ENCODE assay signal across 8 mouse cellular contexts in genomic region chr4:139352832-139353231, GRCm38 (mm10). TPM values are rescaled to one million over a fixed set of nuclear protein-coding genes. Genes with fewer than 3 reads are reported as not detected.
DNase-seq lines count a peak whose midpoint lies in the region; ATAC-seq lines count a peak whose summit lies in the region.

No protein-coding gene starts in this region.

- peak overlapping the region; percentile 94 for H3K4me2 ChIP-seq in forebrain, embryonic 12.5 days
- peak overlapping the region; percentile 99 for H3K4me2 ChIP-seq in liver, embryonic 15.5 days

- 0 out of 2 replicates have a peak, but pooled peaks have one; percentile 19 for ATAC-seq in frontal cortex, adult (ENCODE audit: low TSS enrichment)
- ATAC-seq in forebrain, embryonic 12.5 days (ENCODE audit: low FRiP score): peak; percentile 14; the same call in 1 of the 2 replicates
- ATAC-seq in liver, embryonic 15.5 days (ENCODE audit: insufficient read depth): peak; percentile 43

- H3K9ac ChIP-seq in forebrain, embryonic 12.5 days: peak overlapping the region; percentile 79
- peak overlapping the region; percentile 84 for H3K9ac ChIP-seq in liver, embryonic 15.5 days

- peak overlapping the region; percentile 86 for H3K4me3 ChIP-seq in forebrain, embryonic 12.5 days (replicated peaks)
- H3K4me3 ChIP-seq in liver, embryonic 15.5 days (replicated peaks): peak overlapping the region; percentile 83

- H3K36me3 ChIP-seq in forebrain, embryonic 12.5 days (replicated peaks): peaks cover 47% of the 10 kb centered on the region
- H3K36me3 ChIP-seq in liver, embryonic 15.5 days (replicated peaks): peaks cover 62% of the 10 kb centered on the region

- under 1% methylated on average over 7 of the region's 7 CpGs for WGBS in forebrain, embryonic 12.5 days
- under 1% methylated on average over 7 of the region's 7 CpGs for WGBS in liver, embryonic 15.5 days (ENCODE audit: insufficient replicate concordance)

- H3K9me3 ChIP-seq in forebrain, embryonic 12.5 days: no peaks in the 10 kb centered on the region
- no peaks in the 10 kb centered on the region for H3K9me3 ChIP-seq in liver, embryonic 15.5 days (replicated peaks)

- peaks cover 25% of the 10 kb centered on the region for H3K4me1 ChIP-seq in forebrain, embryonic 12.5 days
- peaks cover 41% of the 10 kb centered on the region for H3K4me1 ChIP-seq in liver, embryonic 15.5 days (replicated peaks)

- DNase-seq in frontal cortex, postnatal 10 days (ENCODE audit: low spot score in 2 of 2): no peak
- peak; percentile 36 for DNase-seq in 416B (ENCODE audit: low read depth)
- no peak for DNase-seq in ovary, postnatal 14 days (ENCODE audit: low spot score)
- DNase-seq in layer of hippocampus, postnatal 14 days (ENCODE audit: low spot score in 2 of 2): no peak
- no peak for DNase-seq in cerebellum, adult 11 months

- H3K27me3 ChIP-seq in forebrain, embryonic 12.5 days: no peaks in the 10 kb centered on the region
- no peaks in the 10 kb centered on the region for H3K27me3 ChIP-seq in liver, embryonic 15.5 days

- H3K27ac ChIP-seq in forebrain, embryonic 12.5 days: peak overlapping the region; percentile 97; the same call in 1 of the 2 replicates
- peak overlapping the region; percentile 95 for H3K27ac ChIP-seq in liver, embryonic 15.5 days (replicated peaks)

RNA-seq across cellular contexts. Expression of gene Ubr4, which starts 0.4 kb away (rescaled TPM):
- 76.0 and 81.5 TPM in 2 replicates for polyA plus RNA-seq in forebrain, embryonic 12.5 days (2016; fragmentation: Nextera tagmentation; extraction: Ambion mirVana)
- 39.5 and 49.1 TPM in 2 replicates for polyA plus RNA-seq in liver, embryonic 15.5 days (2015; fragmentation: Nextera tagmentation; extraction: Ambion mirVana)
- 100 to 1,000 TPM; 154 to 171 TPM for total RNA-seq in layer of hippocampus, postnatal 14 days (2021)

RNA-seq across cellular contexts. Expression of gene Emc1, which starts 0.4 kb away (rescaled TPM):
- 34.9 and 35.6 TPM in 2 replicates for polyA plus RNA-seq in forebrain, embryonic 12.5 days (2016; fragmentation: Nextera tagmentation; extraction: Ambion mirVana)
- 13.5 and 13.9 TPM in 2 replicates for polyA plus RNA-seq in liver, embryonic 15.5 days (2015; fragmentation: Nextera tagmentation; extraction: Ambion mirVana)
- 10 to 100 TPM; 83.6 to 88.6 TPM for total RNA-seq in layer of hippocampus, postnatal 14 days (2021)

RNA-seq across cellular contexts. Expression of gene Mrto4, which starts 0.5 kb away (rescaled TPM):
- polyA plus RNA-seq in forebrain, embryonic 12.5 days (2016; fragmentation: Nextera tagmentation; extraction: Ambion mirVana): 113 and 126 TPM in 2 replicates
- 78.7 and 83.7 TPM in 2 replicates for polyA plus RNA-seq in liver, embryonic 15.5 days (2015; fragmentation: Nextera tagmentation; extraction: Ambion mirVana)
- total RNA-seq in layer of hippocampus, postnatal 14 days (2021): 10 to 100 TPM; 45.7 to 48.2 TPM

RNA-seq across cellular contexts. Expression of gene Akr7a5, which starts 42.3 kb away (rescaled TPM):
- 70.7 and 78.1 TPM in 2 replicates for polyA plus RNA-seq in forebrain, embryonic 12.5 days (2016; fragmentation: Nextera tagmentation; extraction: Ambion mirVana)
- 48.3 and 57.1 TPM in 2 replicates for polyA plus RNA-seq in liver, embryonic 15.5 days (2015; fragmentation: Nextera tagmentation; extraction: Ambion mirVana)
- total RNA-seq in layer of hippocampus, postnatal 14 days (2021): 10 to 100 TPM; 28.2 to 29.7 TPM

RNA-seq across cellular contexts. Expression of gene Pqlc2, which starts 42.3 kb away (rescaled TPM):
- 11.6 and 12.5 TPM in 2 replicates for polyA plus RNA-seq in forebrain, embryonic 12.5 days (2016; fragmentation: Nextera tagmentation; extraction: Ambion mirVana)
- polyA plus RNA-seq in liver, embryonic 15.5 days (2015; fragmentation: Nextera tagmentation; extraction: Ambion mirVana): 12.7 and 15.2 TPM in 2 replicates
- 10 to 100 TPM; 11.9 to 16.8 TPM for total RNA-seq in layer of hippocampus, postnatal 14 days (2021)
